Mouse (Mus musculus) lung, adult 2 months (tissue): ENCODE measurements around the gene Tepsin.

ENCODE experiments used
- CTCF ChIP-seq: fragments of 200-500 bp; IDR thresholded peaks from 2 replicates; pipeline ENCODE4 v1.5.1; 2011; ENCODE audit warnings: mild to moderate bottlenecking, low read length, control low read depth; ENCODE audit not compliant: insufficient read depth
- POLR2A ChIP-seq: fragments of 200-500 bp; IDR thresholded peaks from 2 replicates; pipeline ENCODE4 v1.6.1; 2011; ENCODE audit warnings: low read depth, mild to moderate bottlenecking, control low read depth, low read length, borderline replicate concordance; ENCODE audit errors: extremely low read depth

DNA sequence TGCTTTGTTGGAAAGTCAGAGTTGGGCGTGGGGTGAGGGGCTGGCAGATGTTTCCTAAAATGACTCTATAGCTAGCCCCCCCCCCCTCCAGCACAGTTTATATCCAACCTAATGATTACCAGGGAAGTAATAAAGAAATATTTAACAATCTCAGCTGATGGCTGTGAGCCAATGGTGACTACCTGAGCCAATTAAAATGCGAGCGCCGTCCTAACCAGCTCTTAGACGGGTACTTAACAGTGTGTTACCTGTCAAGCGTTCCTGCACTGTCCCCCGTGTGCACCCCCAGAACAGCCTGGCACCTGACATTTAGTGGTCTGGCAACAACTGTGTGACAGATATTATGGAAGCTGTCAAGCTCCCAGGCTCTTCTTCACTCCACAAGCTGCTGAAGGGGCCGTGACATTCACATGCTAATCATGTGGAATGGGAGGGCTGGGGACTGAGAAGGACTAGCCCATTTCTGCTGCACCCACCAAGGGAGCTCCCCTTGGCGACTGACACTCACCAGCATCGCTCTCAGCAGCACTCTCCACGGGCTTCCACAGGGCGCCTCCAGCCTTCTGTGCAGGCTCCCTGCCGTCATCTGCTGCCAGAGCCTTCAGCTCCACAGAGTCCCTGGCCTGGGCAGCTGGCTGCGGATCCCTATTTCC is 11.2 kb upstream of the Tepsin start:
- TF ChIP-seq POLR2A (no peak), CTCF (no peak)
